Mouse (Mus musculus) heart, postnatal 10 days (tissue): ENCODE data around the gene Dab2ip. TPM values are rescaled to one million over a fixed set of nuclear protein-coding genes. Genes with fewer than 3 reads are reported as not detected.

ENCODE experiments used
- DNase-seq, 2 experiments: peaks; one replicate each; pipeline ENCODE4 v3.0.0; 2021
- intact Hi-C: fragments of 180-260 bp; cut with DNase I; formaldehyde crosslinking; loops from one replicate; pipeline ENCODE4 v1.15.1; 2025
- total RNA-seq, 2 experiments: library from RNA; stranded (reverse); gene quantifications; 2 replicates each; pipeline ENCODE4 v1.2.3; 2021

Gene Dab2ip
- total RNA-seq, 2 experiments from 2014 or later, result 55.7 to 64.7 TPM

DNA sequence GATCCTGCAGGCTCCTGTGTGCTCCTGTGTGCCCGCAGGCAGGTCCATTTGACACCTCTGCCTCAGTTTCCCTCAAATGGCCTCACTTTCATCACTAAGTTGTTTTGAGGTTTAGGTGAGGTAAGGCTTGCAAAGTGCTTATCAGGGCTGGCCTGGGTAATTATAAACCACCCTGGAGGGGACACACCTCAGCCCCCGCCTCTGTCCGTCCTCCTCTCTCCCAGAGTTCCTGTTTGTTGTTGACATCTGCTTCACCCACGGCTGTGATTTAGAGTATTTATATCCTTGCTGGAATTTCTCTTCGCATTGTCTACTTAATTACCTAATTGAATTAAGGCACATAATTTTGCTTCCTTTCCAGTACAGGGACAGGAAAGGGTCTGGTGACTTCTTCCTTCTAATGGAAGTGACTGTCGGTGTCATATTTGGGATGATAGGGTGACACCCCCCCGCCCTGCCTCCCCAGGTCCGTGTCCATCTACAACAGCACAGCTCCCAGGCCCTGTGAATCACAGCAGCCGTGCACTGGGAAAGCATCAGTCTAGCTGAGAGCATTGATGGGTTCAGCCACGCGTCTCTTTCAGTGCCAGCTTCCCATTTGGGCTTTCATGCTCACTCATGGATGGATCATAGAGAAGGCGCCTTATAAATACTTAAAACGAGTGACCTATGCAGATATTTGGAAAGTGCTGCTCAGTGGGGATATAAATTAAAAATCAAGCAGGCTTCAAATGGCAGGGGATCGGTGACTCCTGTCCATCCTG lies 34.1 kb downstream of the Dab2ip start:
- no peak for DNase-seq
- intact Hi-C loops, result no loop called here

DNA sequence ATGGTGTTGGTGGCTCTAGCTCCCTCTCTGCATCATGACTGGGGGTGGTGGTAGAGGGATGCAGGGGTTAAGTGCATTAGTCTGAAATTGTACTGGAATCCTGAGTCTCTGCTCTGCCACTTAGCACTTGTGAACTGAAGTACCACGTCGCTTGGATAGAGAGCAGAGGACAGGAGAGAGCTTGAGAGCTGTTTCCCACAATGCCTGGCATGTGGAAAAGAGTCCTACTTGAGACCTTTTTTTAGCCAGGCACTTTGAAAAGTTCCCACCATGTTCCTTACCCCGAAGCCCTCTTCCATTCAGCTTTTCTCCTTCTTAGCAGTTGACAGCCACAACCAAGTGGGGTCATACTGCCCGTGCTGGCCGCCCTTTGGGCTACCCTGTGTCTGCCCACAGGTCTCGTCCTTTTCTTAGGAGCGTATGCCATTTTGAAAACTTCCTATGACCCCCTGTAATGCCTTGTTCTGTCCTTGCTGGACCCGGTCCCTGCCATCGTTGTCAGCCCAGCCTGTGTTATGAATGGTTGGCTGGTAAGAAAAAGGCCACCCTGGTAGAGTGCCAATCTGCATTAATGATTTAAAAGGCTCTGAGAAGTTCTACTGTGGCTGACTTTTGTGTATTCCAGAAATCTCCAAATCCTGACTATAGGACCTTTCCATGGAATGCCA lies 34.8 kb downstream of the Dab2ip start:
- intact Hi-C loops, result no loop called here
- DNase-seq, result no peak

DNA sequence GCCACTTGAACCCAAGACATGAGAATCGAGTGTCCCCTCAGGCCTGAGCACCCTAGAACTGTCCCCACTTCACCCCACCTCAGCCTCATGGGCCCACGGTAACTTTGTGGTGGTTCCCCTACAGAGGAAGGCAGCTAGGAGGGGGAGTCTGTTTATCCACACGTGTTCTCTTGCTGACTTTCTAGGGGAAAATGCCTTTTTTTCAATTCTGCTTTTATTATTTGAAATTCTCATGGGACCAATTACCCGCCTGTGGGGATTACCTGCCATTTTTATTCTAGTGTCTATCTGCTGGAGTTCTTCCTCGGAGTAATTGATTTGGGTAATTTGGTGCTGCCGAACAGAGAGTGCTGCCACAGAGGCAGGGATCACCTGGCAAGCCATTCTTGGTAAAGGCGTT lies 35.8 kb downstream of the Dab2ip start:
- intact Hi-C loops, result no loop called here

DNA sequence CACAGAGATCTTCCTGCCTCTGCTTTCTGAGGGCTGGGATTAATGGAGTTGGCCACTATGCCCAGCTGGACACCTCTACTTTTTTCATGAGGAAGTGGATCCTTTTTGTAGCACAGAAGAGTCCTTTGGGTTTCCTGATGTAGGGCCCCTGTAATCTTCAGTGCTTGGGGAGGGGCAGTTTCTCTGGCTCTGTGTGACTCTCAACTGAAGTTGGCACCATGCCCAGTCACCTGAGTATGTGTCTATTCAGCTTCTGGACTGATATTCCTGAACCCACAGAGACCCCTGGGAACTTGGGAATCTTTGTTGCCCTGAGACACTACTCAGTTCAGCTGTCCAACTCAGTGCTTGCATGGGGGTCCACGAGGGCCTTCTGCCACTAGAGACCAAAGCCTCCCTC lies 37.0 kb downstream of the Dab2ip start:
- intact Hi-C loops, result loop anchor here (5.0 kb wide), 1 partner anchor 43 kb away; no protein-coding TSS in a partner anchor
- DNase-seq, result no peak

More for the DNA sequence above, 35.8 kb downstream of the Dab2ip start:
- DNase-seq, result no peak

DNA sequence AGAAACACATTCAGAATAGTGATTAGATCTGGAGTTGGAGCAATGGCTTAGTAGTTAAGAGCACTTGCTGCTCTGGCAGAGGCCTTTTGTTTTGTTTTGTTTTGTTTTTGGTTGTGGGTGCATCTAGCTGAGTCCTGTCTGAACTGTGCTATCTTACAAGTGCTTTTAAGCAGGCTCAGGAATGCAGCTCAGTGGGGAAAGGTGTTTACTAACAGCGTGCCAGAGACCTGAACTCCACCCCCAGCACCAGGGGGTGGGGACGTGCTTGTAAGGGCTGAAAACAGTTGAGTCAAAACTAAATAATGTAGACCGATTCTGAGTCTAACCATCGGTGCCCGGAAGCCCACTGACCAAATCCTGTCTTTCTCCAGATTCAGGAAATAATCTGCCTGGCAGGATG lies 37.7 kb downstream of the Dab2ip start:
- DNase-seq, result no peak
- intact Hi-C loops, result loop anchor here (5.0 kb wide), 1 partner anchor 43 kb away; no protein-coding TSS in a partner anchor

DNA sequence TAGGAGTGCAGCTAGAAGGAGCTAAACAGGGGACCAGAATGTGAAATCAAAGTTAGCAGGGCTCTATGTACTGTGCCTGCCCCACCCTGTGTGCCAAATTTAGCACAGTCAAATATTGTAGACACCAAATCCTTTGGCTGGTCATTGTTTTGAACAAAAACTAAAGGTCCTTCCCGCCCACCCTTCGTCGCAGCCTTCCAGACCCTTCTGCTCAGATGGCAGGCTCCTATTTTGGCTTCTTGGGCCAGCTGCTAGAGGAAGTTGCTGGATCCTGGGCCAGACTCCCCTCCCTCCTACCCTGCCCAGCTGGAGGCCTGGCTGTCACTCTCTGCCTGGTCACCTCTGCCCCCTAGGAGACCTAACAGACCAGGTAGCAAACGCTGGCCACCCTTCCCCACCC lies 38.7 kb downstream of the Dab2ip start:
- DNase-seq, result no peak
- intact Hi-C loops, result loop anchor here (5.0 kb wide), 1 partner anchor 44 kb away; no protein-coding TSS in a partner anchor

DNA sequence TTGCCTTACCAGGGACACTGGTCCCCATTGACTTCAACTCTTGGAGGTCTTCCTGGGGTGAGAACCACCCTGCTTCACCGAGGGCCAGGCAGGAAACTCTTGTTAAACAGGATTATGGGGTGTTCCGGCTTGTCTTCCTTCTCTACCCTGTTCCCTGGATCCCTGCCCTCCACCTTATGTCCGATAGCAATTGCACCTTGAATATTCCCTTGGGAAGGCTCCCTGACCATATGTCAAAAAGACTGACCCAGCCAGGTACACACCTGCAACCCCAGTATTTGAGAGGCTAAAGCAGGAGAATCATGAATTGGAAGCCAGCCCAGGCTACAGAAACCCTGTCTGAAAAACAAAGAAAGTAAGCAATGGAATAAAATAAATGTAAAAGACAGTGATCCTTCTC lies 40.8 kb downstream of the Dab2ip start:
- intact Hi-C loops, result loop anchor here (5.0 kb wide), 1 partner anchor 47 kb away; no protein-coding TSS in a partner anchor

DNA sequence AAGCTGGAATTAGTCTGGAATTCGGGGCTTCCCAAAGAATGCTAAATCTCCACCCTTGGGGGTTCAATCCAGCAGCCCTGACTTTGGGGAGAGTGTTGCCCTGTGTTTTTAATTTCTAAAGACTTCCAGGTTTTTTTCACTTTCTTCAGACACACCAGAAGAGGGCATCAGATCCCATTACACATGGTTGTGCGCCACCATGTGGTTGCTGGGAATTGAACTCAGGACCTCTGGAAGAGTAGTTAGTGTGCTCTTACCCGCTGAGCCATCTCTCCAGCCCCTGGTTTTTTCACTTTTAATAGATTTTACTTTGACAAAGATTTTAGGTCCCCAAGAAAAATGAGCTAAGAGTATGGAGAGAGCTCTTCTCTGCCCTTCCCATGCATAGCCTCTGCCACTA lies 43.6 kb downstream of the Dab2ip start:
- intact Hi-C loops, result no loop called here
- DNase-seq, result no peak

More for the DNA sequence above, 40.8 kb downstream of the Dab2ip start:
- DNase-seq, result no peak

DNA sequence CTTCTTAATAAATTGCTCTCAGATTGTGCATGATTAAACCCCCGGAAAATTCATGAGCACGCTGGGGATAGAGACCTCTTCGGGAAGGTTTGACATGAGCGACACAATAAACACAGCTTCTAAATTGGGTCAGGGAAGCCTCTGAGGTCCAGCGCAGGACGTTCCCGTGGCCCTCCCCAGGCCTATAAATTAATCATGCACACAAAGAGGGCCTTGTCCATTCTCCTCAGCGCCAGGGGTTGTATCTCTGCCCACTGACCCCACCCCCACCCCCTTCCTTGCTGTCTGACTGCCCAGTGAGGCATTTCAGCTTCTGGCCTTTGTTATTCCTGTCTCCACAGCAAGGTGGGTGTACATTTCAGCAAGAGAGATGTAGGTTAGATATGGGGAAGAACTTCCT lies 49.4 kb downstream of the Dab2ip start:
- intact Hi-C loops, result no loop called here

DNA sequence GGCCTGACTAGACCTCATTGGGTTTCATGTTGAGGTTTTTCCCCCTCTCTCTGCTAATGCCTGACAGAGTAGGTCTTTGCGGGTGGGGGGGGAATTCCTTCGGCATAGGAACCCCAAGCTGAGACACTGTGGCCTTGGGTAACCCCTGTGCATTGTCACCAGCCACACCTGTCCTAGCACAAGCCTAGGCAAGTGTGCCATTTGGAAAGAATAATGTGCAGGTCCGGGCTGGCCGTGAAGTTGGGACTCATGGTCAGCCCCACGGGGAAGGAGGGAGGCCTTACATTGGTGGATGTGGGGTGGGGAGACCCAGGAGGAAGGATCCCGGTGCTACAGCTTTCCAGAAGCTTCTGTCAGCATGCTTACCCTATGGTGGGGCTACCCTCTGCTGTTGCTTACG lies 50.8 kb downstream of the Dab2ip start:
- intact Hi-C loops, result no loop called here
- DNase-seq, result no peak

More for the DNA sequence above, 49.4 kb downstream of the Dab2ip start:
- DNase-seq, result no peak

DNA sequence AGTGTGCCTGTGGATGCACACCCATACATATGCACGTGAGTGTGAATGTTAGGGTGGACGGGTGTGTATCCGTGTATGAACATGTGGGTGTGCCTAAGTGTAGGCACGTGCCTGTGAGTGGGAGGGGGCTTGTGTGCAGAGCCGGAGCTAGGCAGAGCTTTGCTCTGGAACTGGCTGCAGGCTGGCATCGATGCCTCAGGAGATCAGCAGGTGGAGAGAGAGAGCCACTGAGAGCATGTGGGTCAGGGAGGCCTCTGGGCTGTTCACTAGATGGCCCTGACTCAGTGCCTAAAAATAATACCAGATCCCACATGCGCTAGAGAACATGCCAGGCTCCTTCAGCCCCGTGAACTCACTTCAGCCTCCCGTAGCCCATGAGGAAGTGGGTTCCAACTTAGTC lies 51.3 kb downstream of the Dab2ip start:
- DNase-seq, result peak; percentile 67 to 80
- intact Hi-C loops, result no loop called here

DNA sequence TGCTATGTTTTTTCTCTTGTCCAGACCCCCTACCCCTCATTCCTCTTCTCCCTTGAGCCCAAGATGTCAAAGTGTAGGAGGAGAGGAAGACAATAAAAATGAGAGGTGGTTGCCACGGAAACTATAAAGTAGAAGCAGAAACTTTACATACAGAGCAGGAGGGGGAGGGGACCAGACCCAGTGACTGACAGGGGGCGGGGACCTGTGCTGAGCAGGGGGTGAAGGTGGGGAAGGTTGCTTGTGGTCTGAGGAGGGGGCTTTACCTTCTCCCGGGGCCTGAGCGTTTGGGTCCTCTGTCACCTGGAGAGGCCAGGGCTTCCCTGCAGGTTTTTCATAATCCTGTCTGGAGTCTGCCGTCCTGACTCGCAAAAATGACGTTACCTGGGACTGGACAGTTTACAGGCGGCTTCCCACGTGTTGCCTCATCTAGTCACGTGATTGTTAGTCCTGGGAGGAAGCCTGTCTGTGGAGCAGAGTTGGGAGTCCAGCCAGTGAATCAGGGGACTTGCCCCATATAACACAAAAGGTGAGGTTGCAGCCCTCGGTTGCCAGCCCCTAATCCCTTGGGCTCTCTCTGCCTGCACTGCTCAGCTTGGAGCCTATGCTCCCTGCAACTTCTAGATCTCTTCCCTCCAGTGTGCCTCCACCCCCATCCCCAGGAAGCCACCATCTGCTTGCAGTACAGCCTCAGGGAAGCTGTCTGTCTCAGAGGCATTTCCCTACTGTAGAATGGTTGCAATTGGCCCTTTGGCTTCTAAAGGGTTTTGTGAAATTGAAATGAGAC lies 52.3 kb downstream of the Dab2ip start:
- DNase-seq, result peak in 1 of 2 experiments; percentile 43
- intact Hi-C loops, result no loop called here

DNA sequence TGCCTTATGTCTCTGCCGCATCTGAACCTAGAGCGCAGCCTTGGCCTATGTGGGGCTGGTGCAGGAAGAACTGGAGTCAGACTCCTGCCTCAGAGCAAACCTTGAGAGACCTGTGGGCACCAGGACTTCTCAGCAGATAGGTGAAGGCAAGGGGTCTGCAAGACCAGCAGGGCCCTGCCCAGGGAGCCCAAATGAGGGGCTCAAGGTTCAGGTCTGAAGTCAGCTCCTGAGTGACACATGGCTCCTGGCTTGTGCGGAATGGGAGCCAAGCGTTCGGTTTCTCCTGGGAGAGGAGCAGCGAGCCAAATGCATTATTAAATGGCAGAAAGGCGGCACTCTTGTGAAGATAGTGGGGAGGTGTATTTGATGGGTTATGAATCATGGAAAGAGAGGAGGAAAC lies 52.9 kb downstream of the Dab2ip start:
- intact Hi-C loops, result no loop called here
- DNase-seq, result no peak

DNA sequence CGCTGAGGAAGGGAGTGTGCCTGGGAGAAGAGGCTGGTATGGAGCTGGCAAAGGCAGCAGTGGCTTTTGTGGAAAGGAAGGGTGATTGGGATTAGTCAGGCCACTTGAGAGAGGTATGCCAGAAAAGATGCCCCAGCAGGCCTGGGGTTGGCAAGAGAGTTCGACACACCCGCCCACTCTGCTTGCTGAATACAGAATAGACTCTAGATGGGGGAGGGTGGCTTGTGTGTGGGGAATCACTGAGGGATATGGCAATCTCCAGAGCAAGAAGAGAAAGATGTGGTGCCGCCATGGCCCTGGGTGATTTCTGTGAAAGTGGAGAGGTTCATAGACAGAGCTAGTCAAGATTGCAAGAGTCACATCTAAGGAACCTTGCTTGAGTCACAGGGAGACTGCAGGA lies 53.6 kb downstream of the Dab2ip start:
- DNase-seq, result peak in 1 of 2 experiments; percentile 31
- intact Hi-C loops, result no loop called here

DNA sequence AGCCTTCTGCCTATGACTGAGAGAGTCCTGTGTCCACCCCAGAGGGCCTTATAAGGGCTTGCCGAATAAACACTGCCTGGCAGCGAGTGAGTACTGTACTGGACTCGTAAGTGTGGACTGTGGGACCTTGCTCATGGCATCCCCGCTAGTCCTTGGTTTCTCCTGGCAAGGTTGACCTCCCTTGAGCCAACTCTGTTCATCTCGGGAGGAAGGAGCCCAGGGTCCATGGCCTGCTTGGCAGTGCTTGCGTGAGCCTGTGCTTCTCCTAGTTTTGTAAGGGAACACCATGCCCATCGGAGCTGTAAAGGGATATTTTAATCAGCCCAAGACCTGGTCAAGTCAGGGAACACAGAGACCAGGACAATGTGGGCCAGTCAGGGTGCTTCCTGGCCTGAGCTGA lies 54.2 kb downstream of the Dab2ip start:
- DNase-seq, result no peak
- intact Hi-C loops, result no loop called here

DNA sequence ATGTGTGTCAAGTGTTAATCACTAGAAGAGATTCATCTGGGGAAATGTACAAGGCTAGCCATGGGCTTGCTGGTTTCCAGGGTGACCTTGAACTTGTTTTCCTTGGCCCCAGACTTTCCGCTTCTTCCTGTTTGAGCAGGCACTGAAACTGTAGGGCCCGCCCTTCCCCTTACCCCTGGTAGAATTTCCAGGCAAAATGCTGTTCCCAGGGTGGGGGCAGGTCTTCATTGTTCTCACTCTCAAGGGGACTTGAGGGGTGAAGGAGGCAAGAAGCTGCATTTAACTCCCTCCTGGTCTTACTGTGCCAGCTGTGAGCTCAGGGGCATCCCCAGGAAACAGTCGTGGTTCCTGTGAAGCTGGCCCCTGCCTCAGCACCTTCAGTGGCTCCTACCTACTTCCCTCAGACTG lies 55.9 kb downstream of the Dab2ip start:
- peak; percentile 64 to 69 for DNase-seq
- intact Hi-C loops, result no loop called here

DNA sequence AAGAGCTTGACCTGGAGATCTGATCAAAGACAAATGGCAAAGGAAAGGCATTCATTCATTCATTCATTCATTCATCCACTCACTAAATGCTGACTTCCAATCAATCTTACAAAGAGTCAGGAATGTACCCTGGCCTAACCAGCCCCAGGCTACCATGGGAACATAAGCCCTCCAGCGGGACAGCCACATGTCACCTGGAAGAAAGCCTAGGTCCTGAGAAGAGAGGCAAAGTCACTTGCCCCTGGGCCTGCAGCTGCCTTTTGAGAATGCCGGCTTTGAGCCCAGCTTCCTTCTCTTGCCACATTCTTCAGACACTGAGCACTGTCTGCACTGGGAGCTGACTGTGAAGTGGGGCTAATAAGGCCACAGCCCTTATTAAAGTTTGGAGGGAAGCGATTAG lies 56.3 kb downstream of the Dab2ip start:
- DNase-seq, result peak in 1 of 2 experiments; percentile 47
- intact Hi-C loops, result no loop called here

DNA sequence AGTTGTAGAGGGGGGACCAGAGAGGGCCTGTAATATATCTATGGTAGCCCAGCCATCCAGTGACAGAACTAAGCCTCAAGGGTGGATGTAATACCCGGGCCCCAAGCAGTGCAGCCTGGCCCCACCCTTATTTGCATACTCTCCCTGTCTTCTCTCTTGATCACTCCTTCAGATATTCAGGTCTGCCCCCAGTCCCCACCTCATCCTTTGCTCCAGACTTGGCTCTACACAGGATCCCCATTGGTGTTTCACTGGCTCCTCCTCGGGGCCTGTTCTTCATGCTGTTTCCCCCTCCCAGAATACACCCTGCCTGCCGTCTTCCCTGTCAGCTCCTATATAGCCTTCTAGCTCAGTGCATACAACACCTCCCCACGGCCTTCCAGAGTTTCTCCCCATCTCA lies 57.3 kb downstream of the Dab2ip start:
- no peak for DNase-seq
- intact Hi-C loops, result no loop called here

DNA sequence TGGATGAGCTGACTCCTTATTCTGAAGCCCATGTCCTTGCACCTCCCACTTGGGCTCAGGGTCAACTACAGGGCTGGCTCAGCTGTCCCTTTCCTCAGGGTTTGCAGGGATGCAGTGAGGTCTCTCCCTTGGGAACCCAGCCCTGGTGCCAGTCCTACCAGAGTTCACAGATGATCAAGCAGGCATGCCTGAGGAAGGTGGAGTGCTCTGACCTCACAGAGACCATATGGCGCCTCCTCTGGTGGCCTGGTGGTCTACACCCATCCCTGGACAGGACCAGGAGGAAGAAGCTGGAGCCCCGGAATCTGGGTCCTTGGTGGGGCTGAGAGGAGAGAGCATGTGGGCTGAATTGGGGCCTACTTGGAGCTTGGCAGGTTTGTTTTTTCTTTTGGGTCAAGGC lies 57.9 kb downstream of the Dab2ip start:
- DNase-seq, result peak in 1 of 2 experiments; percentile 27
- intact Hi-C loops, result no loop called here

DNA sequence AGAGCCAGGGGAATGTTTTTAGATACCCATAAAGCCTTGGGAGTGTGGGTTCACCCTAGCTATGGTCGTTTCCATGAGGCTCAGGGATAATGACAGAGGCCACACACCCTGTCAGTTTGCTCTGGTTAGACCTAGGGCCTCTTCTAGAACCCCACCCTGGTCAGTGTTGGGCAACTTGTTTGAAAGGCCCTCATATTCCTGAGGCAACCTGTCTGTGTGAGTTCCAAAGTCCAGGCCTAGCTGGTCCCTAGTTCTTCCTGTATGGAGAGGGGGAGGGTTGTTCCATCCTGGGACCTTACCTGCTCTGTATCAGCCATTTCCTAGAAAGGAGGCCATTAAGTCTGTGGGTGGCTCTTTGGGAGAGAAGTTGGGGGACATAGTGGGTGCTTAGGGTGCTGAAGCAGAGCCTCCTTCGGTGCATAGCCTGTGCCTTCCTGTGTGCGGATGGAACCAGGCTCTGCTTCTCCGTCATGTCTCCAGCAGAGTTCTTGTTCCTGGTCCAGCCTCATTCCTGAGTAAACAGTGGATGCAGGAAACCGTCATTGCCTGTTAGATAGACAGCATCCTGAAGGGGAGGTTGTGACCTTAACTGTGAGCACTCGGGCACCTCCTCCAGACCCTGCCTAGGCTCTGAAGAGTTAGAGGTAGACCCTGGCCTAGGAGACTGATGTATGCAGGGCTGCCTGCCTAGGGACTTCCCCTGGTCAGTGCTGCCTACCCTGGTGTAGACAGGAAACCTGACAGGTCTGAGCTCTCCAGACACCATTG lies 59.0 kb downstream of the Dab2ip start:
- DNase-seq, result peak in 1 of 2 experiments; percentile 30
- intact Hi-C loops, result no loop called here
